Mouse (Mus musculus): Measurements from ENCODE around the gene Gm10837.

Gene Gm10837

DNA sequence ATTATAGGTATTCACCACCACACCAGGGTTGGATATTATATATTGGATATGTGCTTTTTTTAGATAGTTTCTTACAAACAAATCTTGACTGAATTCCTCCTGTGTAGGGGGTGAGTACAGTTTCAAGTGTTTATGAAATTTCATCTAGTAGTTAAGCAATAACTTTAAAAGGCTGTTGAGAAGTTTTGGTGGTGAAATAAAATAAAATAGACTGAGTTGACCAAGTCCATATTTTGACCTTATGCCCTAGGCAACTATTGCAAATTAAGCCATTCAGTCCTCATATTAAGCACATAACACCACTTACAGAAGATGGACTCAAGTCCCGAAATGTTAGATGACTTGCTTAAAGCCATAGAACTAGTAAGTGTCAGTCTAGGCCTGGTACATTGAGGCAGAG, 45.6 kb downstream of the Gm10837 start:
- DNase-seq = no peak

Data from cerebellum, adult 18-20 months (tissue).